Mouse (Mus musculus) liver, embryonic 15.5 days (tissue): ENCODE measurements around the gene Atg16l2. TPM values are rescaled to one million over a fixed set of nuclear protein-coding genes. Genes with fewer than 3 reads are reported as not detected.

Source experiments
- ATAC-seq: fragments of 200-750 bp; cut with Nextera tagmentation; 2 replicates; pipeline ENCODE4 v1.8.0; 2017; ENCODE audit warnings: moderate number of reproducible peaks, mild to moderate bottlenecking, moderate library complexity; ENCODE audit not compliant: insufficient read depth
- H3K27ac ChIP-seq: fragments of 300-500 bp; sonication (generic); replicated peaks from 2 replicates; pipeline ENCODE4 v1.5.1; 2015; ENCODE audit warnings: mild to moderate bottlenecking, inconsistent platforms
- H3K27me3 ChIP-seq: fragments of 300-500 bp; sonication (generic); 2 replicates; pipeline ENCODE4 v1.6.1; 2015; ENCODE audit warnings: mild to moderate bottlenecking, inconsistent platforms
- H3K36me3 ChIP-seq: fragments of 300-500 bp; sonication (generic); replicated peaks from 2 replicates; pipeline ENCODE4 v1.6.1; 2015; ENCODE audit warnings: moderate library complexity, mild to moderate bottlenecking, inconsistent platforms
- H3K4me1 ChIP-seq: fragments of 300-500 bp; sonication (generic); replicated peaks from 2 replicates; pipeline ENCODE4 v1.6.1; 2015; ENCODE audit warnings: inconsistent platforms
- H3K4me2 ChIP-seq: fragments of 300-500 bp; sonication (generic); 2 replicates; pipeline ENCODE4 v1.6.1; 2015; ENCODE audit warnings: moderate library complexity, mild to moderate bottlenecking, inconsistent platforms
- H3K4me3 ChIP-seq: fragments of 300-500 bp; sonication (generic); replicated peaks from 2 replicates; pipeline ENCODE4 v1.5.1; 2015; ENCODE audit warnings: mild to moderate bottlenecking, inconsistent platforms
- H3K9ac ChIP-seq: fragments of 300-500 bp; sonication (generic); 2 replicates; pipeline ENCODE4 v1.6.1; 2015; ENCODE audit warnings: moderate library complexity, mild to moderate bottlenecking, inconsistent platforms
- H3K9me3 ChIP-seq: fragments of 300-500 bp; sonication (generic); replicated peaks from 2 replicates; pipeline ENCODE4 v1.6.1; 2016; ENCODE audit warnings: inconsistent platforms
- WGBS: fragments of 180-500 bp; shearing (Covaris S2); methylation state at CpG from one replicate; pipeline ENCODE4 v1.1.7; 2015; ENCODE audit warnings: mixed read lengths; ENCODE audit not compliant: insufficient replicate concordance; 5-methylcytosine and 5-hydroxymethylcytosine counted together
- polyA plus RNA-seq: library from polyadenylated mRNA; unstranded; fragments of >200 nt; fragmentation: Nextera tagmentation; extraction: Ambion mirVana; gene quantifications from 2 replicates; pipeline ENCODE4 v1.2.1, GENCODE M21; 2015

Atg16l2 gene
- polyA plus RNA-seq, 1 experiment from 2014 or later: 5.2 TPM

DNA sequence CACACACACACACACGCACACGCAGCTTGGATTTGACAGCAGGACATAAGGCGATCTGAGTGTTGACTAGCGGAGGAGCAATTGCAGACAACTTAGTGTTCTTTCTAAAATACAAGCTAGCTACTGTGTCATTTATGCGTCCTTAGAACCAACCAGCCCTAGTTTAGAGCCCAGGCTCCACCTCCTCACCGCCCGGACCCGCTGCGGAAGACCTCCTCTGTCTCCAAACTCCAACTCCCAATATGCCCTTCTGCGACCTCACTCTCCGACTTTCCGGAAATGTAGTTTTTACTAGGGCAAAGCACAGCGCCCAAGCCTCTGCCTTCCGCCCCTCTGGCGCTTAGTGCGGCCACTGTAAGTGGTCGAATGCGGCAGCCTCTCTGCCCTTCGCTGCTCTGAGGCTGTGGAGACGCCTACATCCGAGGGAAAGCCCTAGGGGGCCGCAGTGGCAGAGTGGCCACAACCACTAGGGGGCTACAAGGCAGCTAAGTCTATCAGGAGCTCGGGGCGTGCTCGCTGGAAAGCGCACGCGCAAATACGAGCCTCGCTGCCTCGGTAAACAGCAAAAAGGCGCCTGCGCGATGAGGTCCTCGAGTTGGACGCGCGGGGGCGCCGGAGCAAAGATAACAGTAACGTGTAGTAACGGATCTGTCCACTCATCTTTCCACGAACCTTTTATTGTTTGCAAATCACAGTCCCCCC is 8.4 kb upstream of the Atg16l2 start:
- peak overlapping the region; percentile 73 for H3K4me3 ChIP-seq
- peak overlapping the region; percentile 88 for H3K4me2 ChIP-seq
- ATAC-seq: peak; percentile 95
- peak overlapping the region; percentile 96 for H3K27ac ChIP-seq
- H3K9ac ChIP-seq: peak overlapping the region; percentile 82
- H3K4me1 ChIP-seq: peaks cover 51% of the 10 kb centered on the region
- no peaks in the 10 kb centered on the region for H3K36me3 ChIP-seq
- no peaks in the 10 kb centered on the region for H3K27me3 ChIP-seq
- WGBS: 1% methylated on average over 43 of the region's 43 CpGs
- H3K9me3 ChIP-seq: no peaks in the 10 kb centered on the region

DNA sequence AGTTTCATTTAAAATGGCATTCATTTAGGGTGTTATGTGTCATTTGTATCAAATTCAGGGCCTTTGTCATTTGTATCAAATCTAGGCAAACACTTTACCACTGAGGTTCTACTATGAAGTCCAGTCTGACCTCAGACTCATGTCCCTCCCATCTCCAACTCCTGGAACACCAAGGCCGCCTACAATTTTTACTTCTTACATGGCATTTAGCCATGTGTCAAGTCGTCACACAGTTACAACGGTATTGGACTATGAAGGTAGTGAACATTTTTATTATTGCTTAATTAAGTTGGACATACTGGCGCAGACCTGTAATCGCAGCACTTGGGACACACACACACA is 7.9 kb upstream of the Atg16l2 start:
- 35% methylated on average over 5 of the region's 5 CpGs for WGBS
- Histone ChIP-seq H3K27me3 (no peaks in the 10 kb centered on the region), H3K4me2 (peak overlapping the region; percentile 88), H3K9ac (peak overlapping the region; percentile 82; the same call in 1 of the 2 replicates), H3K4me3 (peak overlapping the region; percentile 73), H3K27ac (peak overlapping the region; percentile 96), H3K4me1 (peaks cover 46% of the 10 kb centered on the region), H3K36me3 (no peaks in the 10 kb centered on the region), H3K9me3 (no peaks in the 10 kb centered on the region)
- ATAC-seq: no peak

DNA sequence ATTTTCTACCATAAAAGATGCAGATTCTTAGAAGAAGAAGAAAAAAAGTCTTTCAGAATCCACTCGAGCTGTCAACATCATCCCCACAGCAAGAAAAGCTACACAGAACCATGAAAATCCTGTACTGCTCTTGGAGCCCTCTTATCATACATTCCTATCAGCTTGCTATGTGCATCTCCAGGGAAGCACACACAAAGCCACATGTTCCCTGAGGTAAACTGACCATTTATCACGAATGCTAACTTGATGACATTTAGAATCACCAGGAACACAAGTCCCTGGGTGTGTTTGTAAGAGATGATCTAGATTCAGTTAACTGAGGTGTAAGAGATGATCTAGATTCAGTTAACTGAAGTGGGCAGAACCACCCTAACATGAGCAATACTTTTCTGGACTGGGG is 4.8 kb upstream of the Atg16l2 start:
- Histone ChIP-seq H3K36me3 (no peaks in the 10 kb centered on the region), H3K9me3 (no peaks in the 10 kb centered on the region), H3K27ac (no peak overlapping the region), H3K27me3 (peaks cover 9% of the 10 kb centered on the region), H3K4me1 (peaks cover 30% of the 10 kb centered on the region), H3K9ac (no peak overlapping the region), H3K4me2 (no peak overlapping the region), H3K4me3 (no peak overlapping the region)
- WGBS: 40% methylated on average over 2 of the region's 2 CpGs
- no peak for ATAC-seq

DNA sequence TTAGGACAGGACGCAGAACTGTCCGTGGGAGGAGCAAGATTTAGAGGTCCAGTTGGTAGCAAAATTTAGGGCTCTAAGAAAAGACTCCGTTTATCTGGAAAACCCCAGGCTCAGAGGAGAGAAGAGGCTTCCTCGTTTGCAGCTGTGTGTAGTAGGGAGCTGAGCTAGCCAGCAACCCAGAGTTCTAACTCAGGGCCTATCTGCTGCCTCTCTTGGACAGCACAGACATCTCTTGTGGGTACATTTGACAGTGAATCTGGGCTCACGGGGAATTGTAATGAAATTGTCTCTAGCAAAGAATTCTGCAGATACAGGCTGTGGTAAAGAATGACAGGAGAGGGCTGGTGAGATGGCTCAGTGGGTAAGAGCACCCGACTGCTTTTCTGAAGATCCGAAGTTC is 640 bp upstream of the Atg16l2 start:
- Histone ChIP-seq H3K9me3 (no peaks in the 10 kb centered on the region), H3K4me1 (peaks cover 35% of the 10 kb centered on the region), H3K4me2 (peak overlapping the region; percentile 93), H3K4me3 (peak overlapping the region; percentile 68; the same call in 1 of the 2 replicates), H3K27me3 (peaks cover 44% of the 10 kb centered on the region), H3K9ac (no peak overlapping the region), H3K36me3 (no peaks in the 10 kb centered on the region), H3K27ac (no peak overlapping the region)
- 45% methylated on average over 7 of the region's 7 CpGs for WGBS
- ATAC-seq: 0 out of 2 replicates have a peak, but pooled peaks have one; percentile 1

DNA sequence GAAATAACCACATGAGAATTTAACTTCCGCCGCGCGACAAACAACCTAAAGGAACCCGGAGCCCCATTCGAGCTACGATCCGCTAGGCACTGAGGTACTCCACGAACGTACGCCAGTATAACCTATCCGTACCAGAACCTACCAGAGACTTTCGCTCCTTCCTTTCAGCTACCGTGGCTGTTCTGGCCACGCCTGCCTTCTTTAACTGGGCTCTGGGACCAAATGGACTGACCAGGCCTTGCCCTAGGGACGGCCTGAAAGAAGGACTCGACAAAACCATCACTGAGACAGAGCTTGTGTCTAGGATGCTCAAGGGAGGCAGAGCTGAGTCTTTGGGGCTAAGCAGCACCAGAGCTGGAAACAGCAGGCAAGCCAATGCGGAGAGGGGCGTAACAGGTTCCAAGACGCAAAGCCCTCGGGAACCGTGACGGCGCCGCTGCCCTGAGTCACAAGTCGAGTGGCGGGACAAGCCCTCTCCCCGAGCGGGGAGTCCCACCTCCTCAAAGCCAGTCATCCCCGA is 630 bp downstream of the Atg16l2 start:
- H3K4me1 ChIP-seq: peaks cover 43% of the 10 kb centered on the region
- 1% methylated on average over 30 of the region's 30 CpGs for WGBS
- H3K9ac ChIP-seq: peak overlapping the region; percentile 63
- no peaks in the 10 kb centered on the region for H3K9me3 ChIP-seq
- H3K27me3 ChIP-seq: peaks cover 57% of the 10 kb centered on the region
- H3K4me3 ChIP-seq: peak overlapping the region; percentile 68
- H3K36me3 ChIP-seq: no peaks in the 10 kb centered on the region
- peak overlapping the region; percentile 93 for H3K4me2 ChIP-seq
- peak overlapping the region; percentile 64 for H3K27ac ChIP-seq
- ATAC-seq: peak; percentile 32

DNA sequence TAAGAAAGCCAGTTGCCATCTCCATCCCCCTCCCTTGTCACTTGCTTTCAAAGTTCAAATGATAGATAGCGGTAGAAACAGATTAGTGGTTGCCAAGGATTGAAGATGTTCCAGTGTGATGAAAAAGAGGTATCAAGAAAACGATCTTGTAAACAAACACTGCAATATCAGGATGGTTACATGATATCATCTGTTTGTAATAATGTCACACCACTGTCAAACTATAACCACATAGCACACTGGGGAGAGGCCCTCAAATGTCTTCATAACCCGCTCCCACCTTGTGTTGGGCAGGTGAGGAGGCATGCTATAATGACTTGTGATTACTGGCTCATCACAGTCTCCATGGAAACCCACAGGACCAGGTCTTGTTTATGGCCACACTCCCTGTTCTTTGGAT is 3.7 kb downstream of the Atg16l2 start:
- no peaks in the 10 kb centered on the region for H3K9me3 ChIP-seq
- H3K36me3 ChIP-seq: 0 out of 2 replicates have a peak, but pooled peaks cover 2% of the 10 kb centered on the region
- H3K4me2 ChIP-seq: no peak overlapping the region
- 68% methylated on average over 3 of the region's 3 CpGs for WGBS
- H3K9ac ChIP-seq: no peak overlapping the region
- H3K4me1 ChIP-seq: peaks cover 40% of the 10 kb centered on the region
- ATAC-seq: no peak
- H3K27ac ChIP-seq: no peak overlapping the region
- no peak overlapping the region for H3K4me3 ChIP-seq
- H3K27me3 ChIP-seq: peaks cover 57% of the 10 kb centered on the region

DNA sequence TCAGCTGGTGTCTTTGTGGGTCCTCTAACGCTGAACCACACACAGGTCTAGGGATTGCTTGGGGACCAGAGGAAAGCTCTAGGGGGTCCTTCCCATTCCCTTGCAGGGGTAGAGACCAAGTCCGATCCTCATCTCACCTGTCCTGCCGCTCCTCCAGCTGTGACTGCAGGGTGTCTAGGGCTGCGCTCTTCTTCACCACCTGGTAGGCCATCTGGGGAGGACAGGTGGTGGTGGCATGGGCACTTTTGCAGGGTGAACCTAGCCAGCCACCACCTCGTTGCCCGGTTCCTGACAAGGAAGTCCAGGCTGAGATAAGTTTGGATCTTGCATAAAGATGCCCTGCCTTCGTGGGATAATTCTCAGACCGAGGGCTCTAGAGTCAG is 5.0 kb downstream of the Atg16l2 start:
- peaks cover 50% of the 10 kb centered on the region for H3K27me3 ChIP-seq
- 0 out of 2 replicates have a peak, but pooled peaks cover 2% of the 10 kb centered on the region for H3K36me3 ChIP-seq
- H3K4me3 ChIP-seq: peak overlapping the region; percentile 10; the same call in 1 of the 2 replicates
- ATAC-seq: no peak
- no peak overlapping the region for H3K9ac ChIP-seq
- peaks cover 32% of the 10 kb centered on the region for H3K4me1 ChIP-seq
- no peaks in the 10 kb centered on the region for H3K9me3 ChIP-seq
- 49% methylated on average over 8 of the region's 8 CpGs for WGBS
- peak overlapping the region; percentile 53 for H3K4me2 ChIP-seq
- H3K27ac ChIP-seq: no peak overlapping the region

DNA sequence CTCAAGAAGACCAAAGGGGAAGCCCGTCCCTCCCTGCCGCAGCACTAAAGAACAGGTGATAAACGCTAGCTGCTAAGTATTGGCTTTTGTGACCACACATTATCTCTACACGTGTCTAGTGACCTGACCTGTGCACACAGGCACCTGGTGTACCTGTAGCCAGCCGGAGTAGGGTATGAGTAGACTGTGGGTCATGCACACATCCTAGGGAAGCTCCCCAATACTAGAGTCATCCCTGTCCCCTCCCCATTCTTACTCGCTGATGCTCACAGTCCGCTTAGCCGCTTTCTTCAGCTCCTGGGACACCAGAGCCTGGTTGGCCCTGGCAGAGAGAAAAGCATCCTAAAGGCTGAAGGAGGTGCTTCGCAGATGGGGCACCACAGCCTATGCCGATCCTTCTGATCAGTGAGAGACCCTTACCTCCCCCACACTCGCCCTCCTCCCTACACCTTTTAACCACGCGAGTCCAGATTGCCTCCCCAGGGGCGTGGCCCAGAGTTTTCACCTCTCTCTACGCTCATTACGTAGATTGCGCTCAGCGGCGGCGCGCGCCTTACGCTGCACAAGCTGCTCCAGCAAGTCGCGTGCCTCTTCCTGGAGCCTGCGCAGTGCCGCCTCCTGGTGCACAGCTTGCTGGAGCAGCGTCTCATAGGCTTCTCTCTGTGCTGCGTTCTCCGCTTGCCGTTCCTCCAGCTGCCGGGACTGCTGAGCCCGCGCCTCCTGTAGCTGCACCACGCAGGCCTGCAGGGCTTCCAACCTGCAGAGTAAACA is 5.6 kb downstream of the Atg16l2 start:
- Histone ChIP-seq H3K4me3 (peak overlapping the region; percentile 10; the same call in 1 of the 2 replicates), H3K27me3 (peaks cover 44% of the 10 kb centered on the region), H3K9me3 (no peaks in the 10 kb centered on the region), H3K36me3 (0 out of 2 replicates have a peak, but pooled peaks cover 2% of the 10 kb centered on the region), H3K4me2 (peak overlapping the region; percentile 53), H3K27ac (no peak overlapping the region), H3K4me1 (peaks cover 26% of the 10 kb centered on the region), H3K9ac (no peak overlapping the region)
- ATAC-seq: no peak
- WGBS: 20% methylated on average over 35 of the region's 35 CpGs

DNA sequence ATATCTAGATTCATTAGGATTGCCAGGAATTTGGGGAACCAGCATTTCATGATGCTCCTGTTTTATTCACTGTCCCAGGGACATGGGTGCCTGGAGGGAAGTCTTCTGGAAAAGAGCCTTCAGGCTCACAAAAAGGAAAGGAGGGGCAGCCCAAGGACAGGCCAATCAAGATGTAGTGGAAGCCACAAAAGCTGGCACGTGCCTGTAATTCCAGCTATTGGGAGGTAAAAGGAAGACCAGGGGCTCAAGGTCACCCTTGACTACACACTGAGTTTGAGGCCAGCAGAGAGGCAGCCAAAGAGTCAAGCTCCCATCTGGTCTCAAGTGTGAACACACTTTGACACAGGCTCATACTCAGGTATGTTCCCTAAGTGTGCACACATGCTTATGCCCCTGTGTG is 6.6 kb downstream of the Atg16l2 start:
- Histone ChIP-seq H3K36me3 (0 out of 2 replicates have a peak, but pooled peaks cover 2% of the 10 kb centered on the region), H3K9ac (no peak overlapping the region), H3K27me3 (peaks cover 34% of the 10 kb centered on the region), H3K9me3 (no peaks in the 10 kb centered on the region), H3K4me3 (no peak overlapping the region), H3K27ac (no peak overlapping the region), H3K4me2 (no peak overlapping the region), H3K4me1 (peaks cover 16% of the 10 kb centered on the region)
- WGBS: 63% methylated on average over 1 of the region's 1 CpGs
- ATAC-seq: no peak

DNA sequence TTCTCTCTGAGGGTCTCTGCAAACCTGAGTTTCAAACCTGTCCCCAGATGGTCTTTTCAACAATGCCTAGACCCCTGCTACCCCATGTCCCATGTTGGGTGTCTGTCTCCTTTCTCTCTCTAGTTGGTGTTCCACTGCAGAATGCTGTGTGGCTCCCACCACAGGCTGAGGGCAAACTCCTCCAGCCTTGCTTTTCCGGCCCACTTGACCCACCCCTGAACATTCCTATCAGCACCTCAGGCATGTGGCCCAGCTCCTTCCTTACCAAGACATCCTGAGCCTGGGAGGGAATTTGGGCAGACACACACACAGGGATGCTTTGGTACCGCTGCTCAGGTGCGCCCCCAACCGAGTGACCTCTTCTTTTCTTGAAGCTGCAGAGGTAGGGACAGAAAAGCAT is 8.4 kb downstream of the Atg16l2 start:
- no peak for ATAC-seq
- Histone ChIP-seq H3K27ac (no peak overlapping the region), H3K4me3 (no peak overlapping the region), H3K9me3 (no peaks in the 10 kb centered on the region), H3K4me2 (no peak overlapping the region), H3K27me3 (peaks cover 21% of the 10 kb centered on the region), H3K36me3 (peaks cover 6% of the 10 kb centered on the region; the same call in 1 of the 2 replicates), H3K4me1 (peaks cover 8% of the 10 kb centered on the region), H3K9ac (no peak overlapping the region)
- WGBS: 70% methylated on average over 4 of the region's 4 CpGs

DNA sequence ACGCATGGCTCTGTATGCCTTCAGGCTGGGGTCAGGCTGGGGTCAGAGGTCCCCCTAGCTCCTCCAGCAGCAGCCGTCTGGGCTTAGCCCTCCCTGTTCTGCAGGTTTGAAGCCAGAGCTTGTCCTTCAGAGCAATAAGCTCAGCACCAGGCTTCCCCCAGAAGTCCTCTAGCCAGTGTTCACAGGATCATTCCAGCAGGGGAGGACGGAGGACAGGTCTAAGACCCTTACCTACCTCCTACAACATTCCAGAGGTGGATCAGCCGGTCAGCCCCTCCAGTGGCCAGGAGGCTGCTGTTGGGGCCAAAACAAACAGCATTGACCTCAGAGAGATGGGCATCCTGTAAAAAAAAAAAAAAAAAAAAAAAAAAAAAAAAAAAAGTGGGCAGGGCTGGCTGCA is 8.9 kb downstream of the Atg16l2 start:
- Histone ChIP-seq H3K4me1 (peaks cover 8% of the 10 kb centered on the region), H3K27me3 (peaks cover 18% of the 10 kb centered on the region), H3K9me3 (no peaks in the 10 kb centered on the region), H3K9ac (no peak overlapping the region), H3K27ac (no peak overlapping the region), H3K4me3 (no peak overlapping the region), H3K36me3 (peaks cover 6% of the 10 kb centered on the region; the same call in 1 of the 2 replicates), H3K4me2 (no peak overlapping the region)
- ATAC-seq: no peak
- 57% methylated on average over 4 of the region's 4 CpGs for WGBS
